1 mouse cellular context compared by ENCODE assay signal in the genomic region with DNA sequence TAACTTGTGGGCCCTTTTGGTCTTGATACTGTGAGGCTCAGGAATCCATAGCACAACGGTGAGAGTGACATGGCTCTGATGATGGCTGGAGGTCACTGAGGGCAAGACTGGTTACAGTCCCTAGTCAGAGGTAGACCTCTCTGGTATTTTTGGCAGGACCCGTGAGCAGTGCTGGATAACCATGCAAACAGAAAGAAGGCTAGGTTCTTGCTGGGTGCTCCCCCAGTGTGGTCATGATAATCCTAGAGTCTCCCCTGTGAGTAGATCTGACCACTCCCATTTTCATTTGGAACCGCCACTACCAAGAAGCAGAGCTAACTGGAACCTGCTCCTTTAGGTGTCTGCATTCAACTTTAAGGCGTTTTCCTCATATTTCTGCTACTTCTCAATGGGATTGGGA.
TF ChIP-seq lines count a peak whose summit lies in the region.

No protein-coding gene starts in this region.

TF ChIP-seq in CH12.LX, 34 proteins besides CTCF, POLR2A, EP300 and RAD21 (continued from another document):
- TF ChIP-seq ETS1 (conservative IDR thresholded peaks at IDR 0.05; ENCODE audit: low read depth, low read length) (no peak), SIN3A (IDR thresholded peaks at IDR 0.05; ENCODE audit: low read length) (no peak)
